Mouse (Mus musculus): Measurements from ENCODE around the gene Plxna4. TPM values are rescaled to one million over a fixed set of nuclear protein-coding genes. Genes with fewer than 3 reads are reported as not detected.

The Plxna4 gene
- polyA plus RNA-seq, 1 experiment from 2014 or later = 0.91 TPM

DNA sequence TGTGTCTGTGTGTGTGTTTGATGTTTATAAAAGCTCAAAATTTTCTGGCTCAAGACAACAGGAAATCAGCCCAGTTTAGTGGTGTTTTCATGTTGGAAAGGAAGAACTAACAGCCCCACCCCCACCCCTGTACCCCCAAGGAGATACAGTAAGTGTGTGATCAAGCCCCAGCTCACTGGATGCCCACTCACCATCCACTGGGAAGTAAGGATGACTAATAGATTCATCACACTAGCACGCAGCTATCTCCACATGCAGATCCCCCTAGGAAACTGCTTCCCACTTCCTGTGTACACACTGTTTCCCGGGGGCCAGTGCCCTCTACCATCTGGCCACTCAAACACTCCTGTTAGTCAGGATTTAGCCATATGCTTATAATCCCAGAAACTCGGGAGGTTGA lies 17.5 kb downstream of the Plxna4 start:
- H3K27ac ChIP-seq (ENCODE audit: low read depth, low read length) = no peak overlapping the region
- H3K36me3 ChIP-seq (ENCODE audit: control insufficient read depth, insufficient read depth) = no peaks in the 10 kb centered on the region
- 35% methylated on average over 3 of the region's 3 CpGs for WGBS
- no peak overlapping the region for H3K4me3 ChIP-seq (ENCODE audit: low read depth, low read length)
- no peak for ATAC-seq
- no peak overlapping the region for H3K9ac ChIP-seq (ENCODE audit: low read depth, low read length)
- H3K4me1 ChIP-seq (replicated peaks; ENCODE audit: control insufficient read depth, insufficient read depth, low read length) = no peaks in the 10 kb centered on the region
- no peak overlapping the region for H3K4me2 ChIP-seq (replicated peaks; ENCODE audit: low read depth)
- TF ChIP-seq CTCF (IDR thresholded peaks at IDR 0.05; ENCODE audit: low read depth) = no peak
- no peaks in the 10 kb centered on the region for H3K9me3 ChIP-seq (ENCODE audit: control insufficient read depth)
- 0 out of 2 replicates have a peak, but pooled peaks cover 3% of the 10 kb centered on the region for H3K27me3 ChIP-seq (replicated peaks; ENCODE audit: control insufficient read depth, insufficient read depth, low read length)

DNA sequence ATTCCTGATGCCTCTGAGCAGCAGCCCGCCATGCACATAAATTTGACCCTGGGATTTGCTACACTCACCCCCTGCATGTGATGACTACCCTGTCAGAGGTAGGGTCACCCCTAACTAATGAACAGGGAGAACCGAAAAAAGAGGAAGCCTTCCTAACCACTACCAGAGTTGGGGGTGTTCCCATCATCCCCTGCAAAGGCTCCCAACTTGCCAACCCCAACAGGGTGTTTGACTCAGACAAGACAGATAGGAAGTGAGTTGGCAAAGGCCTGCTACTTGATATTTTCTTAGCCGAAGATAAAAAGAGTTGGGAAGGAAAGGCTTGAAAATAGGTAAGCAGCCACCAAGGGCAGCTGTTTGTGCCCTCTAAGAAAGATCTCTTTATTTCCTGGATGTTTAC lies 18.1 kb downstream of the Plxna4 start:
- no peak for ATAC-seq
- no peak overlapping the region for H3K4me3 ChIP-seq (ENCODE audit: low read depth, low read length)
- H3K27ac ChIP-seq (ENCODE audit: low read depth, low read length) = no peak overlapping the region
- no peak overlapping the region for H3K9ac ChIP-seq (ENCODE audit: low read depth, low read length)
- WGBS = 72% methylated on average over 3 of the region's 3 CpGs
- H3K4me1 ChIP-seq (replicated peaks; ENCODE audit: control insufficient read depth, insufficient read depth, low read length) = no peaks in the 10 kb centered on the region
- no peak overlapping the region for H3K4me2 ChIP-seq (replicated peaks; ENCODE audit: low read depth)
- TF ChIP-seq CTCF (IDR thresholded peaks at IDR 0.05; ENCODE audit: low read depth) = no peak
- H3K27me3 ChIP-seq (replicated peaks; ENCODE audit: control insufficient read depth, insufficient read depth, low read length) = 0 out of 2 replicates have a peak, but pooled peaks cover 2% of the 10 kb centered on the region
- H3K9me3 ChIP-seq (ENCODE audit: control insufficient read depth) = no peaks in the 10 kb centered on the region
- no peaks in the 10 kb centered on the region for H3K36me3 ChIP-seq (ENCODE audit: control insufficient read depth, insufficient read depth)

DNA sequence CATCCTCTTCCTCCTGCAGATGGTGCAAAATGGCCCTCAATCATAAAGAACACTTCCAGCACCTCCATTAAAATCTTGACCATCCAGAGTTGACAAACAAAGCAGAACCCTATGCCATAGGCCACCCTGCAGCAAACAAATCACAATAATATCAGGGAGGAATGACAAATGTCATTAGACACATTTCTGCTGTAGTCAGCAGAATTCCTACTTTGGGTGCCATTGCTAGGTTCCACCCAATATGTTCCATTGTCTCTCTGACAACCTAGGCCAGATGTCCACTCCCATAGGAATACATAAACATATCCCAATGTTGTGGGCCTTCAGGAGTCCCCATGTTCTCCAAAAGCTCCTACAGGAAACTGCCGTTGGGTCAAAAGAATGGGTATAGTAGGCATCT lies 41.1 kb downstream of the Plxna4 start:
- Histone ChIP-seq H3K9ac (ENCODE audit: low read depth, low read length) (no peak overlapping the region), H3K4me2 (replicated peaks; ENCODE audit: low read depth) (no peak overlapping the region), H3K27ac (ENCODE audit: low read depth, low read length) (no peak overlapping the region), H3K4me1 (replicated peaks; ENCODE audit: control insufficient read depth, insufficient read depth, low read length) (no peaks in the 10 kb centered on the region), H3K4me3 (ENCODE audit: low read depth, low read length) (no peak overlapping the region), H3K9me3 (ENCODE audit: control insufficient read depth) (no peaks in the 10 kb centered on the region), H3K36me3 (ENCODE audit: control insufficient read depth, insufficient read depth) (no peaks in the 10 kb centered on the region), H3K27me3 (replicated peaks; ENCODE audit: control insufficient read depth, insufficient read depth, low read length) (no peaks in the 10 kb centered on the region)
- no peak for ATAC-seq
- no peak for TF ChIP-seq CTCF (IDR thresholded peaks at IDR 0.05; ENCODE audit: low read depth)
- 96% methylated on average over 1 of the region's 1 CpGs for WGBS

- H3K9me3 ChIP-seq (ENCODE audit: control insufficient read depth) = no peaks in the 10 kb centered on the region
- H3K4me2 ChIP-seq (replicated peaks; ENCODE audit: low read depth) = no peak overlapping the region
- 82% methylated on average over 3 of the region's 3 CpGs for WGBS
Observed at GRCm38 (mm10) chr6:32544021-32544420, 44.0 kb downstream of the Plxna4 start.

GRCm38 (mm10) chr6:32540155-32540554 lies 47.8 kb downstream of the Plxna4 start:
- no peak for TF ChIP-seq CTCF (IDR thresholded peaks at IDR 0.05; ENCODE audit: low read depth)
- no peaks in the 10 kb centered on the region for H3K9me3 ChIP-seq (ENCODE audit: control insufficient read depth)
- no peaks in the 10 kb centered on the region for H3K4me1 ChIP-seq (replicated peaks; ENCODE audit: control insufficient read depth, insufficient read depth, low read length)
- no peaks in the 10 kb centered on the region for H3K36me3 ChIP-seq (ENCODE audit: control insufficient read depth, insufficient read depth)
- H3K4me2 ChIP-seq (replicated peaks; ENCODE audit: low read depth) = no peak overlapping the region
- H3K27ac ChIP-seq (ENCODE audit: low read depth, low read length) = no peak overlapping the region
- ATAC-seq = no peak
- H3K27me3 ChIP-seq (replicated peaks; ENCODE audit: control insufficient read depth, insufficient read depth, low read length) = no peaks in the 10 kb centered on the region
- 87% methylated on average over 4 of the region's 4 CpGs for WGBS
- no peak overlapping the region for H3K4me3 ChIP-seq (ENCODE audit: low read depth, low read length)
- H3K9ac ChIP-seq (ENCODE audit: low read depth, low read length) = no peak overlapping the region

More at GRCm38 (mm10) chr6:32544021-32544420, 44.0 kb downstream of the Plxna4 start:
- no peak for ATAC-seq
- Histone ChIP-seq H3K4me3 (ENCODE audit: low read depth, low read length) (no peak overlapping the region), H3K36me3 (ENCODE audit: control insufficient read depth, insufficient read depth) (no peaks in the 10 kb centered on the region), H3K4me1 (replicated peaks; ENCODE audit: control insufficient read depth, insufficient read depth, low read length) (no peaks in the 10 kb centered on the region), H3K27ac (ENCODE audit: low read depth, low read length) (no peak overlapping the region), H3K27me3 (replicated peaks; ENCODE audit: control insufficient read depth, insufficient read depth, low read length) (no peaks in the 10 kb centered on the region), H3K9ac (ENCODE audit: low read depth, low read length) (no peak overlapping the region)
- TF ChIP-seq CTCF (IDR thresholded peaks at IDR 0.05; ENCODE audit: low read depth) = no peak

DNA sequence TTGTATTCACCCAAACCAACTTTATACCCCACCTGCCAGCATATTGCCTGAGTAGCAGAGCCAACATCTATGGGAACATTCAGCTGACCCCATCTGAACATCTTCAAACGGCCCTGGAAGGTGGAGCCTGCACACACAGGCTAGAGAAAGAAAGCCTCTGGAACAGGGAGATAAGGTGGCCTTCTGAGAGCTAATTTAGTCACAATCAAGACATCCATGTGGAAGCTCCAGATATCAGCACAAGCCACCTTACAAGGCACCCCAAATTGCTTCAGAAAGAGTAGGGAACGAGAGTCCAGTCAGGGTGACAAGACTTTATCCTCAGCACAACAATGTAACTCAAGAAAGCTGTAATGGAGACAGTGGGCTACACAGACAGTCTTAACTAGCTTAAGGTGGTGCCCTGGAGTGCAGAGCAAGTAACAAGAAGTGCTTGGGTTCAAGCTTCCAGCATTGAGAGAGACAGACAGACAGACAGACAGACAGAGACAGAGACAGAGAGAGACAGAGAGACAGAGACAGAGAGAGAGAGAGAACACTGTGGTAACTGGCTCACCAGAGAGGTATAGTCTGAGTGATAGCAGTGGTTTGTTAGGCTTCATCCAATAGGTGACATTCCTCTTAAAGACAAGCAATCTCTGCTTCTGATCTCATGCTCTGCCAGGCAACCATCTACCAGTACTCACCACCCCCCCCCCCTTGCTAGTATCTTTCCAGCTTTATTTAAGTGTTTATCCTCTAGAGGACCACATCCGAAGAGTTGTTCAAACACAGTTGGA lies 53.8 kb downstream of the Plxna4 start:
- TF ChIP-seq CTCF (IDR thresholded peaks at IDR 0.05; ENCODE audit: low read depth) = no peak
- no peak for ATAC-seq
- no peak overlapping the region for H3K9ac ChIP-seq (ENCODE audit: low read depth, low read length)
- no peak overlapping the region for H3K4me2 ChIP-seq (replicated peaks; ENCODE audit: low read depth)
- 69% methylated on average over 3 of the region's 3 CpGs for WGBS
- H3K4me3 ChIP-seq (ENCODE audit: low read depth, low read length) = no peak overlapping the region
- no peaks in the 10 kb centered on the region for H3K27me3 ChIP-seq (replicated peaks; ENCODE audit: control insufficient read depth, insufficient read depth, low read length)
- H3K36me3 ChIP-seq (ENCODE audit: control insufficient read depth, insufficient read depth) = no peaks in the 10 kb centered on the region
- no peaks in the 10 kb centered on the region for H3K9me3 ChIP-seq (ENCODE audit: control insufficient read depth)
- H3K4me1 ChIP-seq (replicated peaks; ENCODE audit: control insufficient read depth, insufficient read depth, low read length) = no peaks in the 10 kb centered on the region
- no peak overlapping the region for H3K27ac ChIP-seq (ENCODE audit: low read depth, low read length)
